Mouse (Mus musculus): ENCODE measurements around the gene Larp1b. TPM values are rescaled to one million over a fixed set of nuclear protein-coding genes. Genes with fewer than 3 reads are reported as not detected.

Gene Larp1b
- total and polyA plus RNA-seq, 3 experiments, result 31.1 to 76.3 (median 60.7) TPM

DNA sequence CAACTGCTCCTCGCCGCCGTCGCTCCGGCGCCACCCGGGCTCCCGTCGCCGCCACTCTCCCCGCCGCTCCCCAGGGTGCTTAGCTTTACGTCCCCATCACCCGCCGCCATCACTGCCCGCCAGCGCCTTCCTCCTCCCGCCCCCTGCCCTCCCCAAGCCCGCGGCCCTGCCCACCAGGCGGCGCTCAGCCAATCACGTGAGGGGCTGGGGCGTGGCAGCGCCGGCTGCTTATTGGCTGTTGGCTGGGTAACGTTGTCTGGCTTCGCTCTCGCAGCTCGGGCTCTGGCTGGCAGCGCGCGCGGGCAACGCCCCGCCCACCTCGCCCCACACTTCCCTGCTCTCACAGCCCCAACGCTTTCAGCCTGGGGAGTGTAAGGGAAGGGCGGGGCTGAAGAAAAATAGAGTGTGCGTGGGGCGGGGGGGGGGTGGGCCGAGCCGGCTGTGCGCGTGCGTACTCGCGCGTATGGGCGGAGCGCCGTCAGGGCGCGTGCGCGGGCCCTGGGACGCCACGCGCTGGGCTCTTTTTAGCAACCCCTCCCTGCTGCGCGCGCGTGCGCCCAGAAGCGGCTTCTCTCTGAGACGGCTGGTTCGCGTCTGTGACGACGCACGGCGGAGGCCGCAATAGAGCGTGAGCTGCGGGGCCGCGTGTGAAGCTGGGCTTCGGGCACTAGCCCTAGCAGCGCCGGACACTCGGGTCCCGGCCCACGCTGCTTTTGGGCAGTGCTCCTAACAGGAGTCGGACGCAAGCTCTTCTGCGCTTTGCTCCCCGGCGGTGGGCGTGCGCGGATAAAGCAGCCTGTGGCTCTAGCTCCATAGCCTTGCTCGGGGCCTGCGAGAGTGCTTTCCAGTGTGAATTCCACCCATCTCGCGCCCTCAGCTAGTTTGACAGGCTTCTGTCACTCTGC lies 133.5 kb downstream of the Larp1b start, which contains the start of gene Pgrmc2:
Gene Pgrmc2, minus strand, starts transcription at position 162 of the 905 bp plus-strand sequence.
- Histone ChIP-seq H3K36me3 (replicated peaks) (peaks cover 12% of the 10 kb centered on the region), H3K27me3 (ENCODE audit: insufficient read depth, low read length) (no peaks in the 10 kb centered on the region), H3K4me3 (ENCODE audit: low read depth, low read length) (peak within 1 kb of the TSS; percentile 88), H3K4me1 (ENCODE audit: insufficient read depth, low read depth, low read length) (peaks cover 24% of the 10 kb centered on the region), H3K9me3 (replicated peaks) (no peaks in the 10 kb centered on the region)
- DNase-seq (ENCODE audit: low spot score), result peak; percentile 100
- peak; percentile 85 for ATAC-seq (ENCODE audit: extremely low read depth, insufficient number of reproducible peaks, low FRiP score, poor library complexity, severe bottlenecking)
- TF ChIP-seq POLR2AphosphoS5 (IDR thresholded peaks at IDR 0.05; ENCODE audit: insufficient replicate concordance, low read depth, low read length) (no peak), GATA1 (IDR thresholded peaks at IDR 0.05; ENCODE audit: borderline replicate concordance, low read length) (no peak), CTCF (IDR thresholded peaks at IDR 0.05; ENCODE audit: low read depth, low read length) (no peak), TAL1 (conservative IDR thresholded peaks at IDR 0.05; ENCODE audit: low read depth, low read length) (no peak), GATA2 (IDR thresholded peaks at IDR 0.05; ENCODE audit: borderline replicate concordance, low read depth, low read length) (no peak)

DNA sequence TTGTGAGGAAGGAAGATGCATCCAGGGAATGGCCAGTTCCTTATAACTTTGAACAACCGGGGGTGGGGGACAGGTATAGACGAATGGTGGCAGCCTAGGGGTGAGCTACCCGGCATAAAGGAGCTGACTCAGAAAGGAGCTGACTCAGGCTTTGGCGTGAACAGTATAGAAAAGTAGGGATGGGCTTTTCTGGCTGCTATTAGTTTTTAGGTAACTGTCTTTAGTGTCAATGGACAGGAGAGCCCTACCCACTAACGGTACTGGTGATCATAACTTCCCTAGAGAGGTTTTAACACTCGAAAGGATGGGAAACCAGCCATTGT lies 134.1 kb downstream of the Larp1b start:
- ATAC-seq (ENCODE audit: extremely low read depth, insufficient number of reproducible peaks, low FRiP score, poor library complexity, severe bottlenecking), result no peak
- Histone ChIP-seq H3K4me3 (ENCODE audit: low read depth, low read length) (peak overlapping the region; percentile 88), H3K27me3 (ENCODE audit: insufficient read depth, low read length) (no peaks in the 10 kb centered on the region), H3K9me3 (replicated peaks) (no peaks in the 10 kb centered on the region), H3K4me1 (ENCODE audit: insufficient read depth, low read depth, low read length) (peaks cover 24% of the 10 kb centered on the region), H3K36me3 (replicated peaks) (peaks cover 6% of the 10 kb centered on the region)
- no peak for TF ChIP-seq GATA2 (IDR thresholded peaks at IDR 0.05; ENCODE audit: borderline replicate concordance, low read depth, low read length)
- TF ChIP-seq POLR2AphosphoS5 (IDR thresholded peaks at IDR 0.05; ENCODE audit: insufficient replicate concordance, low read depth, low read length), result no peak
- TF ChIP-seq GATA1 (IDR thresholded peaks at IDR 0.05; ENCODE audit: borderline replicate concordance, low read length), result no peak
- no peak for TF ChIP-seq CTCF (IDR thresholded peaks at IDR 0.05; ENCODE audit: low read depth, low read length)
- TF ChIP-seq TAL1 (conservative IDR thresholded peaks at IDR 0.05; ENCODE audit: low read depth, low read length), result no peak
- DNase-seq (ENCODE audit: low spot score), result peak; percentile 42

DNA sequence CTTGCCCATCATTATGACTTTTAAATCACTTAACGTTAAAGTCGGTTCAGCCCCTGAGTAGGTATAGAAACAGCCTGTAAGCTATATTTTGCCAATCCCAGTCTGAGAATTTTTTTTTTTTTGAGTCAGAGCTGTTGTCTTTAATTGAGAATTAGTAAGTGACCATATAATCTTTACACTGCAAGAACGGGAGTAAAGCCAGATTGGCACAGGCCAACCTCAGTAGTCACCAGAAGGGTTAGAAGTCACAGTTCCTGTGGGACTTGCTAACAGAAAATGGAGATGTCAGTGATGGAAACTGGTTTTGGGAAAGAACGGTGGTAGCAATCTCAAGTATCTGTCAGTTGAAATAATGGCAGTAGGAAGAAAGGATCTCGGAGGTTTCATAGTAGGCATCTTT lies 134.8 kb downstream of the Larp1b start:
- Histone ChIP-seq H3K27me3 (ENCODE audit: insufficient read depth, low read length) (no peaks in the 10 kb centered on the region), H3K4me3 (ENCODE audit: low read depth, low read length) (no peak overlapping the region), H3K9me3 (replicated peaks) (no peaks in the 10 kb centered on the region), H3K36me3 (replicated peaks) (peaks cover 4% of the 10 kb centered on the region), H3K4me1 (ENCODE audit: insufficient read depth, low read depth, low read length) (peaks cover 24% of the 10 kb centered on the region)
- TF ChIP-seq GATA2 (IDR thresholded peaks at IDR 0.05; ENCODE audit: borderline replicate concordance, low read depth, low read length), result no peak
- TF ChIP-seq TAL1 (conservative IDR thresholded peaks at IDR 0.05; ENCODE audit: low read depth, low read length), result no peak
- no peak for TF ChIP-seq POLR2AphosphoS5 (IDR thresholded peaks at IDR 0.05; ENCODE audit: insufficient replicate concordance, low read depth, low read length)
- TF ChIP-seq CTCF (IDR thresholded peaks at IDR 0.05; ENCODE audit: low read depth, low read length), result no peak
- DNase-seq (ENCODE audit: low spot score), result no peak
- ATAC-seq (ENCODE audit: extremely low read depth, insufficient number of reproducible peaks, low FRiP score, poor library complexity, severe bottlenecking), result no peak

DNA sequence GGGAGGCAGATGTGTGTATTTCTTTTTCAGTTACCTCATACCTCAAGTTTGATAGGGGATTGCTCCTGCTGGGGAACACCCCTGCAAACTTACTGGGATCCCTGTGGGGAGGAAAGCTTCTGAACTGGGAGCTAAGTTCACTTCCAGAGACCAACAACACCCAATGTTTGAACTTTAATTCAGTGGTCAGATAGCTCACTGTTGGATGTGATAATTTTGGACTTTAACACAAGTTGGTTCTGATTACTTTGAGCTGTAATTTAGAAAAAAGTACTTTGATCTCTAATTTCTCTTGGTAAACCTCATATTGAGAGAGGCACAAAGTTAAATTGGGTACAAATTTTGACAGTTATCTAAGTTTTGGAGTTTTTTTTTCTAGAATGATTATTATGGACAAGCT lies 137.4 kb downstream of the Larp1b start:
- no peak overlapping the region for H3K4me3 ChIP-seq (ENCODE audit: low read depth, low read length)
- no peak for TF ChIP-seq POLR2AphosphoS5 (IDR thresholded peaks at IDR 0.05; ENCODE audit: insufficient replicate concordance, low read depth, low read length)
- TF ChIP-seq TAL1 (conservative IDR thresholded peaks at IDR 0.05; ENCODE audit: low read depth, low read length), result no peak
- no peak for TF ChIP-seq GATA1 (IDR thresholded peaks at IDR 0.05; ENCODE audit: borderline replicate concordance, low read length)
- no peak for TF ChIP-seq GATA2 (IDR thresholded peaks at IDR 0.05; ENCODE audit: borderline replicate concordance, low read depth, low read length)
- TF ChIP-seq CTCF (IDR thresholded peaks at IDR 0.05; ENCODE audit: low read depth, low read length), result no peak
- DNase-seq (ENCODE audit: low spot score), result no peak

More for the DNA sequence above, 137.4 kb downstream of the Larp1b start:
- H3K4me1 ChIP-seq (ENCODE audit: insufficient read depth, low read depth, low read length), result peaks cover 15% of the 10 kb centered on the region; the same call in 1 of the 2 replicates
- no peaks in the 10 kb centered on the region for H3K36me3 ChIP-seq (replicated peaks)
- H3K9me3 ChIP-seq (replicated peaks), result no peaks in the 10 kb centered on the region
- H3K27me3 ChIP-seq (ENCODE audit: insufficient read depth, low read length), result 0 out of 2 replicates have a peak, but pooled peaks cover 3% of the 10 kb centered on the region
- no peak for ATAC-seq (ENCODE audit: extremely low read depth, insufficient number of reproducible peaks, low FRiP score, poor library complexity, severe bottlenecking)

Other genes starting within 250 kb of the Larp1b start
- not detected in 2 replicates for gene Slc25a31, start 241.0 kb upstream of the Larp1b start, total RNA-seq (2014; fragmentation: Nextera tagmentation)
- gene Slc25a31, start 241.0 kb upstream of the Larp1b start, total RNA-seq (2017), result 0.16 TPM in 1 of 2 replicates, not detected in the other
- gene Slc25a31, start 241.0 kb upstream of the Larp1b start, polyA plus RNA-seq (2012), result not detected in 2 replicates
- 53.8 and 79.6 TPM in 2 replicates for gene Hspa4l, start 205.3 kb upstream of the Larp1b start, total RNA-seq (2014; fragmentation: Nextera tagmentation)
- 49.0 and 67.8 TPM in 2 replicates for gene Hspa4l, start 205.3 kb upstream of the Larp1b start, total RNA-seq (2017)
- gene Hspa4l, start 205.3 kb upstream of the Larp1b start, polyA plus RNA-seq (2012), result 12.8 and 13.2 TPM in 2 replicates
- 115 and 124 TPM in 2 replicates for gene Plk4, start 149.8 kb upstream of the Larp1b start, total RNA-seq (2014; fragmentation: Nextera tagmentation)
- gene Plk4, start 149.8 kb upstream of the Larp1b start, total RNA-seq (2017), result 84.9 and 95.3 TPM in 2 replicates
- 16.3 and 19.2 TPM in 2 replicates for gene Plk4, start 149.8 kb upstream of the Larp1b start, polyA plus RNA-seq (2012)
- 23.5 and 26.3 TPM in 2 replicates for gene Mfsd8, start 102.9 kb upstream of the Larp1b start, total RNA-seq (2014; fragmentation: Nextera tagmentation)
- 7.0 and 7.3 TPM in 2 replicates for gene Mfsd8, start 102.9 kb upstream of the Larp1b start, total RNA-seq (2017)
- 0.83 and 1.3 TPM in 2 replicates for gene Mfsd8, start 102.9 kb upstream of the Larp1b start, polyA plus RNA-seq (2012)
- gene Abhd18, start 102.9 kb upstream of the Larp1b start, total RNA-seq (2014; fragmentation: Nextera tagmentation), result 23.7 and 27.6 TPM in 2 replicates
- 24.6 and 29.1 TPM in 2 replicates for gene Abhd18, start 102.9 kb upstream of the Larp1b start, total RNA-seq (2017)
- gene Abhd18, start 102.9 kb upstream of the Larp1b start, polyA plus RNA-seq (2012), result 1.3 and 1.5 TPM in 2 replicates
- not detected in 2 replicates for gene 1700034I23Rik, start 47.3 kb upstream of the Larp1b start, total RNA-seq (2014; fragmentation: Nextera tagmentation)
- gene 1700034I23Rik, start 47.3 kb upstream of the Larp1b start, total RNA-seq (2017), result 0.22 TPM in 1 of 2 replicates, not detected in the other
- gene 1700034I23Rik, start 47.3 kb upstream of the Larp1b start, polyA plus RNA-seq (2012), result not detected in 2 replicates
- 20.2 and 26.9 TPM in 2 replicates for gene Pgrmc2, start 133.2 kb downstream of the Larp1b start, total RNA-seq (2014; fragmentation: Nextera tagmentation)
- 12.9 and 15.4 TPM in 2 replicates for gene Pgrmc2, start 133.2 kb downstream of the Larp1b start, total RNA-seq (2017)
- 14.0 and 16.8 TPM in 2 replicates for gene Pgrmc2, start 133.2 kb downstream of the Larp1b start, polyA plus RNA-seq (2012)

All from G1E (cell line).